Mouse (Mus musculus) lung, embryonic 16.5 days (tissue): ENCODE results near the gene Sf3b4. TPM values are rescaled to one million over a fixed set of nuclear protein-coding genes. Genes with fewer than 3 reads are reported as not detected.
A peak's percentile ranks its signal among the peaks of the same experiment; 100 is the strongest.
"Not testable (repeated sequence)": the region's sequence is repeated elsewhere in the genome, so short reads cannot be mapped to it uniquely, and the experiment has no call there.

Experiments
- ATAC-seq: fragments of 200-750 bp; cut with Nextera tagmentation; 2 replicates; pipeline ENCODE4 v1.8.0; 2017; ENCODE audit warnings: low read depth, mild to moderate bottlenecking, moderate library complexity
- H3K27ac ChIP-seq: fragments of 300-500 bp; sonication (generic); 2 replicates; pipeline ENCODE4 v1.5.1; 2014; ENCODE audit warnings: mild to moderate bottlenecking, control low read depth, low read length
- H3K27me3 ChIP-seq: fragments of 300-500 bp; sonication (generic); 2 replicates; pipeline ENCODE4 v1.6.1; 2014; ENCODE audit warnings: low read depth, low read length, mixed read lengths; ENCODE audit not compliant: control insufficient read depth, insufficient read depth
- H3K36me3 ChIP-seq: fragments of 300-500 bp; sonication (generic); 2 replicates; pipeline ENCODE4 v1.6.1; 2014; ENCODE audit warnings: low read length; ENCODE audit not compliant: control insufficient read depth, insufficient read depth
- H3K4me1 ChIP-seq: fragments of 300-500 bp; sonication (generic); replicated peaks from 2 replicates; pipeline ENCODE4 v1.6.1; 2014; ENCODE audit warnings: low read length, mixed read lengths; ENCODE audit not compliant: control insufficient read depth, insufficient read depth
- H3K4me2 ChIP-seq: fragments of 300-500 bp; sonication (generic); 2 replicates; pipeline ENCODE4 v1.6.1; 2014; ENCODE audit warnings: low read depth, low read length, control low read depth
- H3K4me3 ChIP-seq: fragments of 300-500 bp; sonication (generic); 2 replicates; pipeline ENCODE4 v1.5.1; 2014; ENCODE audit warnings: mild to moderate bottlenecking, low read length, control low read depth
- H3K9ac ChIP-seq: fragments of 300-500 bp; sonication (generic); 2 replicates; pipeline ENCODE4 v1.6.1; 2014; ENCODE audit warnings: low read length, control low read depth
- H3K9me3 ChIP-seq: fragments of 300-500 bp; sonication (generic); 2 replicates; pipeline ENCODE4 v1.6.1; 2016; ENCODE audit warnings: low read length; ENCODE audit not compliant: control insufficient read depth
- WGBS: fragments of 180-500 bp; shearing (Covaris S2); extraction: QIAGEN DNeasy Blood & Tissue Kit; methylation state at CpG from one replicate; pipeline ENCODE4 v1.1.7; 2014; 5-methylcytosine and 5-hydroxymethylcytosine counted together
- polyA plus RNA-seq: library from polyadenylated mRNA; unstranded; fragments of >200 nt; fragmentation: Nextera tagmentation; extraction: Ambion mirVana; gene quantifications from 2 replicates; pipeline ENCODE4 v1.2.1, GENCODE M21; 2015

The Sf3b4 gene
- polyA plus RNA-seq, 1 experiment from 2014 or later, result 167 TPM

GRCm38 (mm10) chr3:96198601-96199251 lies 26.6 kb downstream of the Sf3b4 start:
- not testable (repeated sequence) for H3K9ac ChIP-seq, H3K27me3 ChIP-seq, H3K4me3 ChIP-seq, ATAC-seq, H3K36me3 ChIP-seq, H3K9me3 ChIP-seq, H3K27ac ChIP-seq
- Histone ChIP-seq H3K4me2 (peak overlapping the region; percentile 97; the same call in 1 of the 2 replicates), H3K4me1 (peaks cover 13% of the 10 kb centered on the region; the same call in 1 of the 2 replicates)
- WGBS, result 23% methylated on average over 6 of the region's 8 CpGs

GRCm38 (mm10) chr3:96199731-96200130 lies 27.6 kb downstream of the Sf3b4 start:
- Histone ChIP-seq H3K4me2 (no peak overlapping the region), H3K4me1 (peaks cover 13% of the 10 kb centered on the region; the same call in 1 of the 2 replicates), H3K9me3 (no peaks in the 10 kb centered on the region), H3K9ac (no peak overlapping the region), H3K27ac (no peak overlapping the region), H3K27me3 (no peaks in the 10 kb centered on the region), H3K36me3 (no peaks in the 10 kb centered on the region), H3K4me3 (no peak overlapping the region)
- WGBS, result 30% methylated on average over 2 of the region's 2 CpGs
- ATAC-seq, result no peak

GRCm38 (mm10) chr3:96207819-96208218 lies 35.7 kb downstream of the Sf3b4 start:
- Histone ChIP-seq H3K4me1 (no peaks in the 10 kb centered on the region), H3K4me2 (no peak overlapping the region), H3K9me3 (no peaks in the 10 kb centered on the region), H3K36me3 (no peaks in the 10 kb centered on the region), H3K4me3 (no peak overlapping the region), H3K27me3 (no peaks in the 10 kb centered on the region), H3K9ac (no peak overlapping the region), H3K27ac (no peak overlapping the region)
- WGBS, result 73% methylated on average over 3 of the region's 3 CpGs
- no peak for ATAC-seq

GRCm38 (mm10) chr3:96209242-96209641 lies 37.1 kb downstream of the Sf3b4 start:
- no peaks in the 10 kb centered on the region for H3K36me3 ChIP-seq
- H3K27ac ChIP-seq, result no peak overlapping the region
- no peak overlapping the region for H3K4me2 ChIP-seq
- 20% methylated on average over 15 of the region's 15 CpGs for WGBS
- no peak for ATAC-seq
- H3K9ac ChIP-seq, result no peak overlapping the region
- H3K27me3 ChIP-seq, result no peaks in the 10 kb centered on the region
- H3K4me3 ChIP-seq, result no peak overlapping the region
- no peaks in the 10 kb centered on the region for H3K4me1 ChIP-seq
- H3K9me3 ChIP-seq, result no peaks in the 10 kb centered on the region

- WGBS, result 0% methylated on average over 12 of the region's 12 CpGs
- Histone ChIP-seq H3K36me3 (no peaks in the 10 kb centered on the region), H3K4me1 (peaks cover 20% of the 10 kb centered on the region), H3K9me3 (no peaks in the 10 kb centered on the region), H3K4me3 (peak overlapping the region; percentile 74), H3K27me3 (no peaks in the 10 kb centered on the region), H3K9ac (peak overlapping the region; percentile 62), H3K4me2 (peak overlapping the region; percentile 78), H3K27ac (peak overlapping the region; percentile 99)
- peak; percentile 21; the same call in 1 of the 2 replicates for ATAC-seq
Observed at GRCm38 (mm10) chr3:96219191-96219641, 47.1 kb downstream of the Sf3b4 start.

GRCm38 (mm10) chr3:96219661-96220130 lies 47.6 kb downstream of the Sf3b4 start, which contains the start of the genes Bola1 and Hist2h2ab:
Gene Bola1, minus strand, starts transcription at chr3:96219709.
Gene Hist2h2ab, plus strand, starts transcription at chr3:96219865.
- no peaks in the 10 kb centered on the region for H3K36me3 ChIP-seq
- H3K4me1 ChIP-seq, result peaks cover 20% of the 10 kb centered on the region
- ATAC-seq, result peak; percentile 82
- H3K9me3 ChIP-seq, result no peaks in the 10 kb centered on the region
- H3K4me2 ChIP-seq, result peak within 1 kb of the TSS; percentile 78
- peak within 1 kb of the TSS; percentile 99 for H3K27ac ChIP-seq
- H3K4me3 ChIP-seq, result peak within 1 kb of the TSS; percentile 74
- no peaks in the 10 kb centered on the region for H3K27me3 ChIP-seq
- under 1% methylated on average over 37 of the region's 37 CpGs for WGBS
- peak within 1 kb of the TSS; percentile 87 for H3K9ac ChIP-seq

- H3K4me3 ChIP-seq, result peak overlapping the region; percentile 74
- H3K27me3 ChIP-seq, H3K36me3 ChIP-seq, H3K9me3 ChIP-seq: not testable (repeated sequence)
- H3K4me1 ChIP-seq, result peaks cover 20% of the 10 kb centered on the region
- peak overlapping the region; percentile 78 for H3K4me2 ChIP-seq
- peak; percentile 7 for ATAC-seq
- 0% methylated on average over 26 of the region's 47 CpGs for WGBS
- peak overlapping the region; percentile 99 for H3K27ac ChIP-seq
- peak overlapping the region; percentile 87 for H3K9ac ChIP-seq
Observed at GRCm38 (mm10) chr3:96220131-96220764, 48.1 kb downstream of the Sf3b4 start.

GRCm38 (mm10) chr3:96220765-96221639 lies 48.9 kb downstream of the Sf3b4 start, which contains the start of the genes Hist2h2ac and Hist2h2be:
Gene Hist2h2ac, minus strand, starts transcription at chr3:96220880.
Gene Hist2h2be, plus strand, starts transcription at chr3:96221119.
- H3K4me1 ChIP-seq, result peaks cover 20% of the 10 kb centered on the region
- peak within 1 kb of the TSS; percentile 78 for H3K4me2 ChIP-seq
- peak within 1 kb of the TSS; percentile 87 for H3K9ac ChIP-seq
- H3K27ac ChIP-seq, result peak within 1 kb of the TSS; percentile 99
- no peaks in the 10 kb centered on the region for H3K36me3 ChIP-seq
- H3K27me3 ChIP-seq, result no peaks in the 10 kb centered on the region
- peak within 1 kb of the TSS; percentile 74 for H3K4me3 ChIP-seq
- WGBS, result under 1% methylated on average over 43 of the region's 43 CpGs
- H3K9me3 ChIP-seq, result no peaks in the 10 kb centered on the region
- ATAC-seq, result peak; percentile 94
